Mouse (Mus musculus): Measurements from ENCODE around the gene Tap1.

The Tap1 gene

GRCm38 (mm10) chr17:34179913-34180859 lies 7.2 kb upstream of the Tap1 start:
- DNase-seq (ENCODE audit: low spot score), result no peak

- no peak for DNase-seq (ENCODE audit: low spot score)
These were observed 3.7 kb upstream of the Tap1 start for GRCm38 (mm10) chr17:34183564-34184219.

- DNase-seq (ENCODE audit: low spot score), result no peak
These were observed 1.8 kb upstream of the Tap1 start for GRCm38 (mm10) chr17:34185526-34185925.

GRCm38 (mm10) chr17:34186885-34187260 lies 480 bp upstream of the Tap1 start:
- no peak for DNase-seq (ENCODE audit: low spot score)

GRCm38 (mm10) chr17:34188010-34188409 lies 657 bp downstream of the Tap1 start:
- peak; percentile 31 for DNase-seq (ENCODE audit: low spot score)

GRCm38 (mm10) chr17:34188986-34189385 lies 1.6 kb downstream of the Tap1 start:
- DNase-seq (ENCODE audit: low spot score), result no peak

GRCm38 (mm10) chr17:34192852-34193251 lies 5.5 kb downstream of the Tap1 start:
- DNase-seq (ENCODE audit: low spot score), result peak; percentile 40

- DNase-seq (ENCODE audit: low spot score), result no peak
These were observed 6.1 kb downstream of the Tap1 start for GRCm38 (mm10) chr17:34193468-34193867.

GRCm38 (mm10) chr17:34194723-34195122 lies 7.4 kb downstream of the Tap1 start:
- DNase-seq (ENCODE audit: low spot score), result no peak

- no peak for DNase-seq (ENCODE audit: low spot score)
These were observed 9.1 kb downstream of the Tap1 start for GRCm38 (mm10) chr17:34196491-34196890.

- peak; percentile 93 for DNase-seq (ENCODE audit: low spot score)
These were observed 9.9 kb downstream of the Tap1 start, which contains the start of gene Psmb8 for GRCm38 (mm10) chr17:34196941-34197894. Psmb8 (plus strand) TSS chr17:34197721.

- peak; percentile 30 for DNase-seq (ENCODE audit: low spot score)
These were observed 10.7 kb downstream of the Tap1 start for GRCm38 (mm10) chr17:34197904-34198520.

GRCm38 (mm10) chr17:34198521-34198912 lies 11.2 kb downstream of the Tap1 start:
- no peak for DNase-seq (ENCODE audit: low spot score)

GRCm38 (mm10) chr17:34199050-34199619 lies 11.8 kb downstream of the Tap1 start:
- no peak for DNase-seq (ENCODE audit: low spot score)

GRCm38 (mm10) chr17:34200047-34200446 lies 12.7 kb downstream of the Tap1 start:
- no peak for DNase-seq (ENCODE audit: low spot score)

GRCm38 (mm10) chr17:34200772-34201505 lies 13.6 kb downstream of the Tap1 start:
- DNase-seq (ENCODE audit: low spot score), result no peak

GRCm38 (mm10) chr17:34201506-34202055 lies 14.2 kb downstream of the Tap1 start:
- DNase-seq (ENCODE audit: low spot score), result no peak

- DNase-seq (ENCODE audit: low spot score), result no peak
These were observed 15.5 kb downstream of the Tap1 start for GRCm38 (mm10) chr17:34202760-34203442.

- DNase-seq (ENCODE audit: low spot score), result no peak
These were observed 16.1 kb downstream of the Tap1 start, which contains the start of gene Tap2 for GRCm38 (mm10) chr17:34203444-34203843. Tap2 (plus strand) TSS chr17:34203527.

Measured in urinary bladder, postnatal 25 days (tissue).